Mouse (Mus musculus): ENCODE results near the gene E2f4.
A peak's percentile ranks its signal among the peaks of the same experiment; 100 is the strongest.

Gene E2f4

DNA sequence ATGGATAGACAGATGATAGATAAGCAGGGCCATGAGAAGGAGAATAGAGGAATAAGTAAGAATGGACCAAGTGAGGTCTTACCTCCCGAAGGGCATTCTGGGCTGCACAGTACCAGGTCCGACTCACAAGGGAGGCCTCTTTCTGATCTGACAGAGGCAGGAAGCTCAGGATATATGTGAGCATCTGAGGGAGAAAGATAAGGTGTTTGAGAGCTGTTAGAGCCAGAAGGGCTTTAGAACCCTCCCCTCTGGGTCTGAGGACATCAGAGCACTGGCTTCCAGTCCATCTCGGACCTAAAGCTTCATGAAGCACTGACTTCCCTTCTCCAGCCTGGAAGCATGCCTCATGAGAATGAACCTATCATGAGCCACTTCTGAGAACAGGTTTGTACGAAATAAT is 25.7 kb downstream of the E2f4 start:
- no peak for DNase-seq

DNA sequence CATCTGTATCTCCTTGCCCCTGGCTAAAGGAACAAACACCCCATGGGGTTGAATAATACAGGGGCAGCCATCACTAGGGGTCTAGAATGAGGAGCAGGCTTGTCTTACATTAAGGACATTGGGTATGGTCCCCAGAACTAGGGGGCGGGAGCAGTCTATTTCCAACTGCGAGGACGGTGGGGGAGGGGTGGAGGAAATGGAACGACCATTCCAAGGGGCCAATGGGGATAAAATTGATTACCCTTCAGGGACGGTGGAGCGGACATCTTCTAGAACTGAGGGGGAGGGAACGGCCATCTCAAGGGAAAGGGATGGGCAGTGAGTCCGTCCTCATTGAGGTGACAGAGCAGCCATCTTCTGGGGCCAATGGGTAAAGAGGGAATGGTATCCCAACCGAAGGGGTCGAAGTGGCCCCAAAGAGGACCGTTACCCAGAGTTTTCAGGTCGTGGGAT is 28.2 kb downstream of the E2f4 start:
- DNase-seq: peak; percentile 54

DNA sequence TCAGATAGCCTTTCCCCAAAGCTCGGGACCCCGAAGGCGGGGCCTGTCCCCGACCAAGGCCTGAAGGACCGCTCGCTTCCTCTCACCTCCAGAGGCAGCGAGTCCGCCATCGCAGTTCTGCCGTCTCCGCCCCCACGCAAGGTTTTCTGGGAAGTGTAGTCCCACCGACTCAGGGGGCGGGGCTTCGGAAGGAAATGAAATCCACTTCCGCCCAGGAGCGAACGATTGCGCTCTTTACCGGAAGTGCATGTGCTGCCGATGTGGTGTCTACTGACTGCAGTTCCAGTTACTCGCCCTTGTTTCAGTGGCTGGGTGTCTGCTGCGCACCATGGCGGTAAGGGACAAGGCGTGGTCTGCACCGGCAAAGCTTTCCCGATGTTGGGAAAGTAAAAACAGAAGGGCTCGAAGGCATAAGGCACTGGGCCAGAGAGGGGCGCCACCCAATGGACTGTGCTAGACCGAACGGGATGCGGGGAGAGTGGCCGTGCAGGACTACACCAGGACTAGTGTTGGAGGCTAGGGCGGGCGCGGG is 28.7 kb downstream of the E2f4 start, which contains the start of the genes Lrrc29 and Tmem208:
TSS of gene Lrrc29 (minus strand) at position 138 of the 532 bp plus-strand sequence.
TSS of gene Tmem208 (plus strand) at position 214 of the 532 bp plus-strand sequence.
- peak; percentile 97 for DNase-seq

- no peak for DNase-seq
Observed at GRCm38 (mm10) chr8:105326968-105327367, 29.5 kb downstream of the E2f4 start.

- no peak for DNase-seq
Observed at GRCm38 (mm10) chr8:105330325-105330724, 32.9 kb downstream of the E2f4 start.

DNA sequence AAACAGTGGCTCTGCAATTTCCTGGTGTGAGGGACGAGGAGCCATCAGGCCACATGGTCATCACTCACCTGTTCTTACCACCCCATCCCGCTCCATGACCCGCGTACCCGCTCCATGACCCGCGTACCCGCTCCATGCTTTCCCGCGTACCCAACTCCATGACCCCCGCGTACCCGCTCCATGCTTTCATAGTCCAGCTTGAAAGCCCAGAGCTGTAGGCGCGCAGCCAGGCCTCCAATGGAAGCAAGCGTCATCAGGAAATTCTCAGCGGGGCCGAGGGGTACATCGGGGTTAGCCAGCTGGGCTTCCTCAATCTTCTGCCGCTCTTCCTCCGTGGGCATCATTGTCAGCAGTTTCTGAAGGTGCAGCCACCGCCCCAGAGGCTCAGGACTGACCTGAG is 34.0 kb downstream of the E2f4 start:
- no peak for DNase-seq

GRCm38 (mm10) chr8:105331931-105332330 is 34.5 kb downstream of the E2f4 start:
- DNase-seq: no peak

DNA sequence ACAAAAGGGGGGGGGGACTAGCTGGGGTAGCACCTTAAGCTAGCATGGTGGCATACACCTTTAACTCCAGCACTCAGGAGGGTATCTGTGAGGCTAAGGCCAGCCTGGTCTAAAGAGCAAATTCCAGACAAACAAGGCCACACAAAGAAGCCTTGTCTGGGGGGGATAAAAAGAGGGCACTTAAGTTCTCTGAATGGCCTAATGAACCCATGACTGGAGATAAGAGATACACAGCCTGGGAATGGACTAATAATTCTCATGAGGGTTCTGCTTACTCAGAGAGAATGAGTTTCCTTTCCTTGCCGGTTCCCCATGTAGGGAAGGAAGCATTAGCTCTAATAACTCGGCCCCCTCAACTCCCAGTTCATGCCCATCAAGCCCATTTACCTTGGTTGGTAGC is 35.1 kb downstream of the E2f4 start:
- no peak for DNase-seq

GRCm38 (mm10) chr8:105336373-105337130 is 39.1 kb downstream of the E2f4 start:
- no peak for DNase-seq

GRCm38 (mm10) chr8:105338992-105339391 is 41.5 kb downstream of the E2f4 start:
- DNase-seq: no peak

GRCm38 (mm10) chr8:105339886-105340635 is 42.6 kb downstream of the E2f4 start:
- DNase-seq: no peak

DNA sequence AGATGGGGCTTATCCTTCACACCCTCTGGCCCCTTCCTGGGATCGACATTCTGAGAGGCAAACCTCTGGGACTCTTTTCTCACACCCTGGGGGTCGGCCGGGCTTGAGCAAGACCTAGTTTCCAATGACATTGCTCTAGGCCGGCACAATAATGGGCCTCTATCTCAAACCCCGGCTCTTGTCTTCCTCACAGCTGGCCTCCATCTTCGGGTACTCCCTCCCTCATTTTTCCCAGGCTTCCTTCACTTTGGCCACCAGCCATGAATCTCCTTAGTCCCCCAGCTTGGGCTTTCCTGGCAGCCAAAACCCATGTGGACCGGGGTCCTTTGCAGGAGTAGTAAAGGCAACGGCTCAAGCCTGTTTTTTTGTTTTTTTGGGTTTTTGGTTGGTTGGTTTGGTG is 43.9 kb downstream of the E2f4 start:
- DNase-seq: no peak

DNA sequence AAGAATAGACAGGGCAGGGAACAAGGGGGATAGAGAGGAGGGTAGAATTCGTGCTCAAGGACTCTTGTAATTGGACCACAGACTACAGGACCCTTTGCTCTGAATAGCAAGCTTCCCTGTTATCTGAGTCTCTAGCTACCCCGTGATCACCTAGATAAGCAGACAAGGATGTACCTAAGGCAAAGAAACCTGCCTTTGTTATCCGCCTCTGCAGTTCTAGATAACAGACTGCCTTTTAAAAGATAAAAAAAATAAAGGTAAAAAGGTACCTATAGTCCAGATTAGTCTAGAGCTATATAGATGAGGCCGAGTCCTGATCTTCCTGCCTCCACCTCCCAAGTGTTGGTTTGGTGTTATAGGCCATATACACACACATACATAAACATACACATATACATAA is 45.3 kb downstream of the E2f4 start:
- DNase-seq: no peak

- DNase-seq: no peak
Observed at GRCm38 (mm10) chr8:105343791-105344574, 46.5 kb downstream of the E2f4 start.

DNA sequence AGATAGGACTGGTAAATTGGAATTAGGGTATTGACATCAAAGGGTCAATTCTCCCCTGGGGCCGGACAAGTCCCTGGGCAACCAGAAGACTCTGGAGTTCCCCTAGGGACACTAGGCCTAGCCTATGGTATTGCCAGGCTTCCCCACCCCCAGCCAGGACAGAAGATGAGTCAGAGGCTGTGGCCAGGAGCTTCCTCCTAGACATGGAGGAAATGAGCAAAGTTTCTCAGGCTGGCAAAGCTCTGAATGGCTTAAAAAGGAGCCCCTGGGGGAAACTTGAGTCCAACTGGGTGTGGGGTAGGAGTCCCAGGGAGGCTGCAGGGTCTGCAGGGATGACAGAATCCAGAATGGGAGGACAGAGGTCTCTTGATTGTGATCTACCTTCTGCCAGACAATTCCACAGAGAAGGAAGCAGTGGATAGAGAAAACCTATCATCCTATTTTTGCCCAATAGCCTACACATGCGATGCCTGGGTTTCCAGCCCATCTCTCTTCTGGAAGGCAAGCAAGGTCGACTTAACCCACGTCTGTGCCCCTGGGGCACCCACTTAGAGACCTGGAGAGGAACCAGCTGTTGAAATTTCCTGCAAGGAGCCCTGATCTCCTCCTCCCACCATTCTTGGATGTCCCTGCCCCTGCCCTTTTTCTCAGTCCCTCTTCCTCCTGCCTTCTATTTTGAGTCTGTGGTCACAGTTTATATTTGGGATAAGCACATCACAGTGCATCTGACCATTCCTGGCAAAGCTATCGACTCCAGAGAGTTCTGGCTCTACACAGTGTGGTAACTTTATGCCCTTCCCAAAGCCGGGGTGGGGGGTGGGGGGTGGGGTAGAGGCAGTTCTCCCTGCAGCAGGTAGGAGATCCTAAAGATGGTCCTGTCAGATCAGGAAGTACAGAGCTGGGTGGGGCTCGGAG is 47.9 kb downstream of the E2f4 start:
- DNase-seq: no peak

GRCm38 (mm10) chr8:105346611-105347427 is 49.4 kb downstream of the E2f4 start:
- DNase-seq: no peak

DNA sequence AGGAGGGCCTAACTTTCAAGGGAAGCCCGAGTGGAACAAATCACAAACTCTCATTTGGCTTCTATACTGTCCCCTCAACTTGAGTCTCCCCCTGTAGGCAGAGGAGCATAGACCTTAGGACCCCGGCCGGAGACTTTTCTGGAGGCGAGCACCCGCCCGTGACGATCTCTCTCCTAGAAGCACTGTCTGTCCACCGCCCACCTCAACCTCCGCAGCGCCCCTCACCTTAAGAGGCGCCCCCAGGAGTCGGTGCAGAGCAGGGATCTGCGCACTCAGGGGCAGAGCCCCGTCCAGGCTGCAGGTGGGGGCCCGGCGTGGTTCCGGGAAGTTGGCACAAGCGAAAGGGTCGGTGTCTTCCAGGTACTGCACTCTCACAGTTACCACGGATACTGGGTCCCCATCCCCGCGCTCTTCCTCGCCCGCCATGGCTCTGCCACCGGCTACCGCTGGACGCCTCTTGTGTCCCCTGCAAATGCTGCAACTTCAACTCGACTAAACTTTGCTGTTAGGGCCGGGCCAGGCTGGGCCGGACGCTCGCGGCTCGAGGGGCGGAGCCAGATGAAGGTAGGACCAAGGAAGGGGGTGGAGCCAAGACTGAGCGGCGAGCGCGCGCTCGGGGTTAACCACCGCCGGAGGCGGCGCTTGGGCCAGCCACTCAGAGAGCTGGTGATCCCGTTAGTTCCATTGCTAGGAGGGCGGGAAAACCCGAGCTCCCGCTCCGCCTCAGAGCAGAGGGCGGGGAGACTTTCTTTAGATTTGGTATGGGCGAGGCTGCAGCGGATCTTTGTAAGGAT is 50.2 kb downstream of the E2f4 start, which contains the start of gene Fhod1:
TSS of gene Fhod1 (minus strand) at position 526 of the 794 bp plus-strand sequence.
- peak; percentile 79 for DNase-seq

DNA sequence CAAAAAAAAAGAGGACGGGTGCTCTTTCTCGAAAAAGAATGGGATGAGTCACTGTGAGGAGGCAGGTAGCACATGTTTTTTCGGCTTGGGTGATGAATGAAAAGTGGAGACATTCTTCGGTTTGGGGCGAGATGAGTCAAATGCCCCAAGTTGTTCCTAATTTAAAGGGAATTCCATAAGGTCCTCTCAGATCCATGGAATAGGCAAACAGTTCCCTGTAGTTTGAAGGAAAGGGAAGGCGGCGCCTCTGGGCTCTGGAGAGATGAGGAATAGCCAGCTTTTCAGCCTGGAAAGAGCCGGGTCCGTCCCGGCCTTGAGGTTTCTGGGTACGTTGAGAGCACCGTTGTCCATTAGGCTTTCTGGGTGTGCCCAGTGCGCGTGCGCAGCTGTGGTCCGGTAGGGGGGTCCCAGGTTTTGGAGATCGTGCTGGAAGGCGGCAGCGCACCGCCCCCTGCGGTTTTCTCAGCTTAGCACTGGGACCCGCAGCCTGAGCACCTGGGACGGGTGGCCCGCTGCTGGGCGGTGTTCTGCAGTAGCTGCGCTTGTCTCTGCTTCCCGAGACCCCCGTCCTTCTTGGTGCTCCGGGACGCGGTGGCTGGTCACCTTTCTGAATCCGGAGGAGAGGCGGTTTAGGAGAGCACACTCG is 51.1 kb downstream of the E2f4 start, which contains the start of gene Slc9a5:
TSS of gene Slc9a5 (plus strand) at position 394 of the 646 bp plus-strand sequence.
- DNase-seq: peak; percentile 66

DNA sequence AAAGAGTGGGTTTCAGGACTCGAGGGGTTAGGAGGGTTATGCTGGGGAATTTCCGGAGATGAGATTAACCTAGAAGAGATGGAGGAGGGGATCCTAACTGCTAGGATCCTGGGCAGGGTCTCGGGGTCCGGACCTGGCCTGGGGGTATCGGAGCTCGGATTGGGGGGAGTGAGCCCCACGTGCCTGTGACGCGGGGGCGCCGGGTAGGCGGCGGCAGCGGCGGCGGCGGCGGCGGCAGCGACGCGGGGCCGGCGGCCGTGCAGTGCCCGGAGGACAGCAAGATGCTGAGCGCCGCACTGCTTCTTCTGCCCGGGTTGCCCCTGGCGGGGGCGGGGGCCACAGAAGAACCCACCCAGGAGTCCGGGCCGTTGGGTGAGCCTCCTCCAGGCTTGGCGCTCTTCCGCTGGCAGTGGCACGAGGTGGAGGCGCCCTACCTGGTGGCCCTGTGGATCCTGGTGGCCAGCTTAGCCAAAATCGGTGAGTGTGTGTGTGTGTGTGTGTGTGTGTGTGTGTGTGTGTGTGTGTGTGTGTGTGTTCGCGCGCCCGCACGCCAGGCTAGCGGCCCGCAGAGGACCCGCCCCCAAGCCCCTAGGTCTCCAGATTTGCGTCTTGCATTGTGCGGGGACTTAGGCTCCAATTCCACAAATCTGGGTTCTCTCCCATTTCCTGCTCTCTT is 51.8 kb downstream of the E2f4 start:
- DNase-seq: peak; percentile 63

Measured in right cerebral cortex, postnatal 4 days (tissue).